In genomic region chr12:28910568-28910967, GRCm38 (mm10) we compare ENCODE assay signal across 21 mouse cellular contexts.
DNase-seq lines count a peak whose midpoint lies in the region; ATAC-seq lines count a peak whose summit lies in the region.
"Had no signal": no experiment of that assay in that cellular context is flagged by ENCODE, and none has a peak within 500 bp of the region (broad histone marks: within the 10 kb centered on the region; RNA-seq: fewer than 3 reads in every experiment).

No protein-coding gene starts in this region.

- ATAC-seq in hindbrain, embryonic 11.5 days (ENCODE audit: low FRiP score) = no peak
- no peak for ATAC-seq in midbrain, embryonic 13.5 days
- ATAC-seq: activated CD4-positive, CD25-positive, alpha-beta regulatory T cell, adult 4 months; liver, postnatal 0 days had no signal

- no peaks in the 10 kb centered on the region for H3K36me3 ChIP-seq in hindbrain, embryonic 10.5 days
- no peaks in the 10 kb centered on the region for H3K36me3 ChIP-seq in hindbrain, embryonic 11.5 days (ENCODE audit: control insufficient read depth, insufficient read depth, low read length)
- no peaks in the 10 kb centered on the region for H3K36me3 ChIP-seq in embryonic facial prominence, embryonic 10.5 days (replicated peaks)
- H3K36me3 ChIP-seq in midbrain, embryonic 13.5 days = no peaks in the 10 kb centered on the region
- H3K36me3 ChIP-seq: embryonic facial prominence, embryonic 13.5 days; kidney, embryonic 15.5 days; limb, embryonic 13.5 days; stomach, embryonic 15.5 days had no signal

- peak; percentile 7 for DNase-seq in cerebellum, adult 9-11 months
- no peak for DNase-seq in cerebellum, adult 11 months
- no peak for DNase-seq in hindbrain, embryonic 10.5 days (ENCODE audit: low spot score)
- DNase-seq in hindbrain, embryonic 11.5 days (ENCODE audit: low spot score) = no peak
- no peak for DNase-seq in embryonic facial prominence, embryonic 10.5 days (ENCODE audit: low spot score)
- DNase-seq in frontal cortex, adult 2 months (ENCODE audit: extremely low spot score in 1 of 2, low spot score in 1 of 2) = no peak
- DNase-seq in layer of hippocampus, postnatal 10 days (ENCODE audit: low spot score in 2 of 2) = no peak
- DNase-seq: cerebellum, adult 9-10 months; gastrocnemius, adult 2 months; heart, postnatal 10 days; liver, postnatal 0 days; right cerebral cortex, adult 18-20 months; spleen, adult 18-20 months; thymus, postnatal 25 days had no signal

- H3K4me3 ChIP-seq in hindbrain, embryonic 10.5 days = no peak overlapping the region
- H3K4me3 ChIP-seq in hindbrain, embryonic 11.5 days (ENCODE audit: low read depth, low read length) = no peak overlapping the region
- H3K4me3 ChIP-seq in embryonic facial prominence, embryonic 10.5 days = no peak overlapping the region
- H3K4me3 ChIP-seq in midbrain, embryonic 13.5 days (replicated peaks) = no peak overlapping the region
- H3K4me3 ChIP-seq: embryonic facial prominence, embryonic 13.5 days; gastrocnemius, adult 2 months; kidney, embryonic 15.5 days; layer of hippocampus, adult 2 months; limb, embryonic 13.5 days; stomach, embryonic 15.5 days had no signal

- 62% methylated on average over 8 of the region's 8 CpGs for WGBS in hindbrain, embryonic 10.5 days
- WGBS in hindbrain, embryonic 11.5 days = 66% methylated on average over 8 of the region's 8 CpGs
- 47% methylated on average over 8 of the region's 8 CpGs for WGBS in embryonic facial prominence, embryonic 10.5 days
- WGBS in midbrain, embryonic 13.5 days = 70% methylated on average over 8 of the region's 8 CpGs

- no peak overlapping the region for H3K4me2 ChIP-seq in hindbrain, embryonic 11.5 days (replicated peaks; ENCODE audit: low read depth, low read length)
- H3K4me2 ChIP-seq in midbrain, embryonic 13.5 days (replicated peaks) = no peak overlapping the region
- H3K4me2 ChIP-seq: embryonic facial prominence, embryonic 13.5 days; kidney, embryonic 15.5 days; limb, embryonic 13.5 days; stomach, embryonic 15.5 days had no signal

- H3K9ac ChIP-seq in hindbrain, embryonic 11.5 days (ENCODE audit: low read depth, low read length) = no peak overlapping the region
- H3K9ac ChIP-seq in midbrain, embryonic 13.5 days (replicated peaks) = no peak overlapping the region
- H3K9ac ChIP-seq: embryonic facial prominence, embryonic 13.5 days; kidney, embryonic 15.5 days; limb, embryonic 13.5 days; liver, postnatal 0 days; stomach, embryonic 15.5 days had no signal

- peak overlapping the region; percentile 57 for H3K27ac ChIP-seq in hindbrain, embryonic 10.5 days
- H3K27ac ChIP-seq in hindbrain, embryonic 11.5 days (ENCODE audit: low read depth, low read length) = no peak overlapping the region
- H3K27ac ChIP-seq in embryonic facial prominence, embryonic 10.5 days (replicated peaks) = 0 out of 2 replicates have a peak overlapping the region, but pooled peaks have one; percentile 48
- H3K27ac ChIP-seq in midbrain, embryonic 13.5 days = peak overlapping the region; percentile 51; the same call in 1 of the 2 replicates
- H3K27ac ChIP-seq: embryonic facial prominence, embryonic 13.5 days; gastrocnemius, adult 2 months; kidney, embryonic 15.5 days; layer of hippocampus, adult 2 months; limb, embryonic 13.5 days; stomach, embryonic 15.5 days had no signal

- peaks cover 46% of the 10 kb centered on the region for H3K4me1 ChIP-seq in hindbrain, embryonic 10.5 days (replicated peaks)
- H3K4me1 ChIP-seq in hindbrain, embryonic 11.5 days (replicated peaks; ENCODE audit: control insufficient read depth, insufficient read depth, low read length) = peaks cover 5% of the 10 kb centered on the region; the same call in 1 of the 2 replicates
- peaks cover 45% of the 10 kb centered on the region for H3K4me1 ChIP-seq in embryonic facial prominence, embryonic 10.5 days
- peaks cover 40% of the 10 kb centered on the region for H3K4me1 ChIP-seq in midbrain, embryonic 13.5 days (replicated peaks)

- no peaks in the 10 kb centered on the region for H3K27me3 ChIP-seq in hindbrain, embryonic 10.5 days (ENCODE audit: insufficient read depth, poor library complexity, severe bottlenecking)
- H3K27me3 ChIP-seq in hindbrain, embryonic 11.5 days (ENCODE audit: control insufficient read depth, insufficient read depth, low read length) = no peaks in the 10 kb centered on the region
- H3K27me3 ChIP-seq in embryonic facial prominence, embryonic 10.5 days (replicated peaks; ENCODE audit: low read depth, poor library complexity, severe bottlenecking) = no peaks in the 10 kb centered on the region
- no peaks in the 10 kb centered on the region for H3K27me3 ChIP-seq in midbrain, embryonic 13.5 days
- H3K27me3 ChIP-seq: embryonic facial prominence, embryonic 13.5 days; kidney, embryonic 15.5 days; limb, embryonic 13.5 days; stomach, embryonic 15.5 days had no signal

- no peaks in the 10 kb centered on the region for H3K9me3 ChIP-seq in hindbrain, embryonic 10.5 days
- no peaks in the 10 kb centered on the region for H3K9me3 ChIP-seq in hindbrain, embryonic 11.5 days (ENCODE audit: control insufficient read depth, low read length)
- no peaks in the 10 kb centered on the region for H3K9me3 ChIP-seq in embryonic facial prominence, embryonic 10.5 days
- H3K9me3 ChIP-seq in midbrain, embryonic 13.5 days = no peaks in the 10 kb centered on the region
- H3K9me3 ChIP-seq: embryonic facial prominence, embryonic 13.5 days; kidney, embryonic 15.5 days; limb, embryonic 13.5 days; stomach, embryonic 15.5 days had no signal
